Mouse (Mus musculus): ENCODE data around the gene Camta2.

Gene Camta2

DNA sequence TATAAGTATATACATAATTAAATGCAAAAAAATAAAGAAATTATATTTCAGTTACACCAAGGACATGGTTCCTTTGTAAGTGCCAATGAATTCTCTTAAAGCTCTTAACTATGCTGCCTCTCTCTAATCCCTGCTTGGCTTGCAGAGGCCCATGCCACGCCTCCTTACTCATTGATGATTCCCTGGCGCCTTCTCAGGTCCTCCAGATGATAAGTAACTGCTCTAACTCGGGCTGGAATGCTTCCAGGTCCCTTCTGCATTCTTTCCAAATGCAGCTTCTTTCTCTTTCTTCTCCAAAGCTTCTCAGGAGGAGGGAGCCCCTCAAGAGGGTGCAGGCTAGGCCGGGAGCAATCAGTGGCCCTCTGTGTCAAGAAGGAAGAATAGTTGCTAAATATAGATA is 1.7 kb upstream of the Camta2 start:
- no peak for DNase-seq

DNA sequence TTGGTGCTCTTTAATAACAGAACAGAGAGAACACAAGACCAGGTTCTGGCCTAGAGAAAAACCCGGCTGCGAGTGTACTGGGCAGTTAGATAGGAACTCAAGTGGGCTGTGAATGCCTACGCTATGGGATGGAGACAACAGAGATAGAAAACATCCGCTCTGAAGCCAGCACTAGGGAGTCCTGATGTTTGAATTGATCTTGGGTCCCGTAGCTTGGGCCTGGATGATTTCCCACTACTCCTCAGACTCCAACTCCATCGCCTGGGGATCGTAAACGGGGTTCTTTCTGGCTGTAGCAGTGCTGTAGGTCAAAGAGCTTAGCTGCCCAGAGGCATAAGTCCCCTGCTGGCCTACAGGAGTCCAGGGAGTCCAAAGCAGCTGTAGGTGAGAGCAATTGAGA is 467 bp upstream of the Camta2 start:
- no peak for DNase-seq

DNA sequence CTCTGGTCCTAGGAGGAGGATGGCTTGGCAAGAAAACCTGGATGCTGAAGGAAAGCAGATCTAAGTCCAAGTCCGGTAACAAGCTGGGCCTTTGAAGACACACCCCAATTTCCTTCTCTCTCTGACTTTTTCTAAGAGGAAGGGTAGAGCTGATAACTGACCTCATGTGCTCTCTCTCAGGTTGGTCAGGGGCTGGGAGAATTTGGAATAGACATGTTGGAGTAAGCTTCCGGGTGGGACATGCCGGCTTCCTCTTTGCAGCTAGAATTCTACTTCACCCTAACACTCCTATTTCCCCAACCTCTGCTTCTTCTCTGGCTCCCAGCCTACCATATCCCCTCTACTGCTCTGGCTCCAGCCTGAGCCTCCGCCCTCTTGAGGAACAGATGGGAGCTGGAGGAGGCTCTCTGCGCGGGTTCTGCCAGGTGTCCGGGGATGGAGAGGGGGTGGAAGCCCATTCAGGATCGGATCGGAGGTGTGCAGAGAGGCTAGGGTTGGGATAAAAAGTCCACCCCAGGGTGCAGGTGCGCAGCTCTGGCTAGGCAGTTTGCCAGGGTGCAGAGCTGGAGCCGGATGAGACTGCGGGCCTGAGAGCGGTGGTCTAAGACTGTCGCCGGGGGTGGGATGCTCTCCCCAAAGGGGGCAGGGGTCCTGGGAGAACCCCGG is 871 bp downstream of the Camta2 start:
- DNase-seq, result peak; percentile 69

DNA sequence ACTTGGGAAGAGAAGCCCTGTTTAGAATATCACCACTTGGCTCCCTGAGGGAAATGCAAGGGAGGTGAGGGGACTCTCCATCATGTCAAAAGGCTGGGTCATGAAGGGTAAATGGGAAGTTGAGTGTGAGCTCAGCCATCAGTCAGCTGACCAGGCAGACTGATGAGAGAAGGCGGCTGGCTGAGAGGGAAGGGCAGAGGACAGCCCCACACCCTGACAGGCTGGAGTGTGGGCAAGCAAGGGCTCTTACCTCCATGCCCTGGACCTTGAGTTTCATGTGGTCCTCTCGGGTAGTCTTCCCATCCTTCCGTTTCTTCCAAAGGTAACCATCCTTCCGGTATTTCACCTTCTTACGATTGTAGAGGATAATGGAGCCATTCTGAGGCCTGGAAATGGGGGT is 4.3 kb downstream of the Camta2 start:
- DNase-seq, result no peak

DNA sequence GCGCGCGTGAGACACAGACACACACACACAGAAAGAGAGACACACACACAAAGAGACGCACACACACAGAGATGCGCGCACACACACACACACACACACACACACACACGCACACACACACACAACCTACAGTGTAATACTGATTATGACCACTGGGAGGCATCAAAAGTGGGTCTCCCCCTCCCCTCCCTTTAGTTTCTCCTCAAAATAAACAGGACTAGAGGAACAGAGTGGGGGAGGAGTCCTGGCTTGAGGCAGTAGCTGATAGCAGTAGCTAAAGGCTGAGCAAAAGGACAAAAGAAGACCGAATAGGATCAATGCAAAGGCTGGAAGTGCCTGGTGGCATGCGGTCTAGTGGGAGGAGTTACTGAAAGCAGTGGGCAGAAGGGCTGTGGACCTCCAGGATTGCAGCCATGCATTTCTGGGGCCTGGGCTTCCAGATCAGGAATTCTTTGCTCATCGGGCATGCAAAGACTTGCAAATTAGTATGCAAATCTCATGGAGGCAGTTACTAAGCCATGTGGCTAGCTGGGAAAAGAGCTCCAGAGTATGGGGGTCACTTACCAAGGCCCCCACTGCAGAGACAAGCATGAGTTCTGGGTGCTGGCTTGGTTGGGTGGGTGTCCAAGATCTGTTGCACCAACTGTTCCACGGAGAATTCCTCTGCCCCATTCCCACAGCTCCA is 5.9 kb downstream of the Camta2 start:
- DNase-seq, result no peak

DNA sequence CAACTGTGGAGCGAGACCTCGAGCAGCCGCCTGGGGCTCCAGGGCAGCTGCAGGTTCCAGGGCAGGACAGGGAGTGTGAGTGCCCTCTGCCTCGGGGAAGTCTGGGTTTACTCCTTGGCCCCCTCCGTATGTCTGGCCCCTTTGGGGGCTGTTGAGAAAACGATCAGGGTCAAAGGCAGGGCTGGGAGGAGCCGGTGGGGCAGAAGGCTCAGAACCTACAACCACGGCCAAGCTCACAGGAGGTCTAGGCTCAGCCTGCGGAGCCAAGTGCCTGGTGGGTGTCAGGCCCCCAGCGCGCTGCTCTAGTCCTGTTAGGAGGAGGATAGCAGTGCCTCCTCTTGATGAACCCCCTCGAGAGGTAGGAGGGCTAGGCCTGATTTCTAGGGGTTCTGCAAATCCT is 6.7 kb downstream of the Camta2 start:
- DNase-seq, result no peak

DNA sequence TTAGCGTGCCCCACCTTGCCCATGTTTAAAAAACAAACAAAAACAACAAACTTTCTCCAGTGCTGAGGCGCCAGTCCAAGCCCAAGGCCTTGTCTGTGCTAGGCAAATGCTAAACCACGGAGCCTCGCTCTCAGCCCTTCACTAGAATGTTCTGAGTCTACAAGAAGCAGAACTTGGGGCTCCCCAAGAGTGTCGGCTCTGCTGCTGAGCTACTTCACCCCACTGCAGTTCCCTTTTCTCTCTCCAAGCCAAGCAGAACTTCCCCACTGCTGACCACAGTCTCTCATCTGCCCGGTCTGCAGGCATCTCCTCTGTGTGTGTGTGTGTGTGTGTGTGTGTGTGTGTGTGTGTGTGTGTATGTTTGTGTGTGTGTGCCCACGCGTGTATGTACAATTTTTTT is 8.0 kb downstream of the Camta2 start:
- DNase-seq, result no peak

DNA sequence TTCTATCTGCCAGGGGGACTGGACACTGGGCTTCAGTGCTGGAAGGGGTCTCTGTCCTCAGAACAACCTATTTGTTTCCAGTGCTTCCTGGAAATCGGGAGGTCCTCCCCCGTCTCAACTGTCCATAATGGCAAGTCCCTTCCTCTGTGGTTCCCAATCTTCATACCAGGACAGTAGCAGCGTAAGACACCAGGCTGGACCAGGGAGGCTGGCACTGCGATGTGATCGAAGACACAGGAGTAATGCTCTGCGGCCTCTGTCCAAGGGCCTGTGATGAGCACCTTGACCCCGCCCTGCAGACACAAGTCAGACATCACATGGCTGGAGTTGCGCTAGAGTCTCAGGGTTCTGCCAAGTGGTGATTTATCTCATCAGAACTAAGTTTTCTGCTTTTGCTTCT is 8.5 kb downstream of the Camta2 start:
- no peak for DNase-seq

DNA sequence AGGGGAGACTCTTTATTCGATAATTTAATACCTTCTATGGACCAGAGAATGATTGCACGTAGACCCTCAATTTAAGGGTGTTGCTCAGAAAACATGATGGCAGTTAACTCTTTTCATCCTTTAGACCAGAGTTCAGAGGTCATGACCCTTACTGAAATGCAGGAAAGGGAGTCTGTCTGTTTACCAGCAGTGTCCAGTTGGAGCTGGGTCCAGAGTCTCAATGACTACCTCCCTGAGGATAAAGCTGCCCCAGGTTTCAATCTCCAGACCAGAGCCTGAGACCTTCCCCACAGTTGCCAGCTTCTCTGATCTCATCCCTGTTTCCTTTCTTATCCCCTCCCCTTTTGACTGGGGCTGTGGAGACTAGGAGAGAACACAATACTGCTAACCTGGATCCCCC is 9.3 kb downstream of the Camta2 start:
- no peak for DNase-seq

DNA sequence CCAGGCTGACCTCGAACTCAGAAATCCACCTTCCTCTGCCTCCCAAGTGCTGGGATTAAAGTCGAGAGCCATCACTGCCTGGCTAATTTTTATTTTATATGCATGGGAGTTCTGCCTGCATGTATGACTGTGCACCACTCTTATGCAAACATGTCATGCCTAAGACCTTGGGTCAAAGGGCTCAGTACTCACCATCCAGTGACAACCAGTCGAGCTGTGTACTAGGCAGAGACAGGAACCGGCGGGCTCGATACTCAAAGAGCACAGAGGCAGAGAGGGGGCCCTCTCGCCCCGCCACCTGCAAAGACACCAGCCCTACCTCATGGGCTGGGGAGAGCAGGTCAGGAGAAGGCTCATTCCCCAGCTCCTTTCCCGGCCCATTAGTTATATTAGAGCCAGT is 9.8 kb downstream of the Camta2 start:
- no peak for DNase-seq

DNA sequence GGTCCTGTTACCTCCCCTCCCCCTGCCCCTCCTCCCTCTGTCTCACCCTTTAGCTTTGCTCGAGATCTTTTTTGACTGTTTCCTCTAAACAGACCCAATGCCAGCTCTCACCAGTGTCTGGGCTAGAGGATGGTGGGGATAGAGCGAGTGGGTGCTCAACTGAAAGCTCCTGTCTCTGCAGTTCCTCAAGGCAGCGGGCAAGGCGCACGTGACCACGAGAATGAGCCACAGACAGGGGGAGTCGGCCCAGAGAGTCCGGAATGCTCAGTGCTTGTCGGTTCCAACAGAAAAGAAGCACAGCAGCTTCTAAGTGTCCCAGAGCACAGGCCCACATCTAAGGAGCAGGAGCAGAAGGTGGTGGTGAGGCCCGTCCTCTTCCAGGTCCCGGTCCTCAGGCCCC is 13.4 kb downstream of the Camta2 start:
- no peak for DNase-seq

DNA sequence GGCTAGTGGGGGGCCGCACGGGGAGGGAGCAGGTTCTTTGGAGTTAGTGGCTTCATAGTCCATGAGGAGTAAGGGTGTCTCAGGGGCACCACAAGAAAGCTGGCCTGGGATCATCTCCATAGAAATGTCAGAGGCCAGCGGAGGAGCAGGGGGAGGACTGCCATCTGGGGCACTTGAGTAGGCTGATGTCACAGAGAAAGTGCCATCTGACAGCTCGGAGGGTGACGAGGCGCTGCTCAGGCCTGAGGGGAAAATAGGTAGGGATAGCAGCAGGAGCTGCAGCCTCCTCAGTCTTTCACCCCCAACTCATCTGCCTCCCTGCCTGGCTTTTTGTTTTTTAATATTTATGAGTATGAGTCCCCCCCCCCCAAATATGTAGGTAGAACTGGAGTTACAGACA is 13.9 kb downstream of the Camta2 start:
- DNase-seq, result no peak

DNA sequence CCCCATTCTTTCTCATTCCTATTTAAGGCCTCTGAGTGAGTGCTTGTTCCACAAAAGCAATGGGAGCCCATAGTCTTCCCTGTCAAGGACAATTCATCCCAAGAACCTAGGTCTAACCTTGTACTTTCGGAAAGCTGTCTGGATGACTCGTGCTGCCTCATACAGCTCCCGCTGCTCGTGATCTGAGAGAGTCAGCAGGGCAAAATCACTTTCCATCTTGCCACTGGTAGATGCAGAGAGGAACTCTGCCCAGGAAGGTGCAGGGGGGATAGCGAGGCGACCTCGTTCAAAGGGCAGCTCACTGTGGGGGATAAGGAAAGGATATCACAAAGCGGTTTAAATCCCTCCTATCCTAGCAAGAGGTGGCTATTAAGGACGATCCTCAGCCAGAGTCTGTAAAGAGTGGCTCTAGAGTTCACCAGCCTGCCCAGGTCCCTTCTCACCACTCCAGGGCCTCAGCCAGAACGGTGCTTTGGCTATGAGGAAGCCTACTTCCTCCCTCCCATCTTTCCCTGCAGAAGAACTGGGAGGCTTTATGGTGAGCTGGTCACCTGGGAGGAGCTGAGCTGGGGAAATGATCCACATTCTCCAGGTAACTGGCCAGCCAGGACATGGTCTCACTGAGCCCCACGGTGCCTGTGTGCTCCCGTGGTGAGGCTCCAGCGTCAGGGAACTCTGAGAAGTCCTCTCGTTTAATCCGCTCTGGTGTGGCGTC is 16.4 kb downstream of the Camta2 start:
- no peak for DNase-seq

DNA sequence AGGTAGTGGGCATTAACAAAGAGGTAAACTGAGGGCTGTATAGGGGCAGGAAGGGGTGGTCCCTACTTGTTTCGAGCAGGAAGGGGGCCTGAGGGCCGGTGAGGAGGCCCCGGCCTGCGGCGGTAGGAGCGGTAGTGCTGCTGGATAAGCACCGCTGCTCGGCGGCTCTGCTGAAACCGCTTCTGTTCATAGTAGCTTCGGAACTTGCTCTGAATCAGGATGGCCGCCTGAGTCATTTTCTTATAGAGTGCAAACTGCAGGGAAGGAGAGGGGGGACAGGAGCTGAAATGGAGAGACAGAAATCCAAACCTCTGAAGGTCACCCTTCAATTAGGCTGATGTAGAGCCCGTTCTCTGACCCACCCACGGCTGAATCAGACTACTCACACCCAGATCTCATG is 17.4 kb downstream of the Camta2 start:
- no peak for DNase-seq

DNA sequence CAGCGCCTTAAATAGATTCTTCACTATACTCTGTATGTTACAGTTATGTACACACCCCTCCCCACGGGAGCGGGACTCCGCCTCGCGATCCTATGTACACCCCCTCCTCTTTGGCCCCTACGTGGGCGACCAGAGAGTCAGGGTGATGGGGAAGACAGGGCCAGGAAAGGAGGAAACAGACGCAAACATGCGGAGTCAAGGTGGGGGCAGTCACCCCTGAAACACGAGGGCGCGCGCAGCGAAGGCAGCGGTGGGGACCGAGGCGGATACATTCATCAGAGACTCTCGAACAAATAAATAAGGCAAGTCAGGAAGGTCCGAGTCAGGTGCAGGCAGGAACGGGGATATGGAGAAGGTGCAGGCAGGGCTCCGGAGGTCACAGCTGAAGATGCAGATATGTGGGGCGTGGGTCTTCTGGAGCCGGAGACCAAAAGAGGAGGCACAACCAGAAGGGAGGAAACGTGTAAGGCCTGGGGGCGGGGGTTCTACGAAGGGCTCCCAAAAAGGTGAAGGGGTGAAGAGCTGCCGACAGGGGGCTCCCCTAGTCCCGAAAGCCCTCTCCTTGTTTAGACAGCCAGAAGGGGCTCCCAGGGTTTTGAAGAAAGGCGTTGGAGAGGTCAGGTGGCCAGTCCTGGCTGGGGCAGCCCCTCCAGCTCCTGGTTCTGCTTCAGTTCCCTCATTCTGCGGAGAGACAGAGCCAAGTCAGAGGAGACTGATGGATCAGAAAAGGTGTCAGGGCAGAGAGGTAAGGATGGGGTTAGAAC is 18.1 kb downstream of the Camta2 start:
- peak; percentile 76 for DNase-seq

DNA sequence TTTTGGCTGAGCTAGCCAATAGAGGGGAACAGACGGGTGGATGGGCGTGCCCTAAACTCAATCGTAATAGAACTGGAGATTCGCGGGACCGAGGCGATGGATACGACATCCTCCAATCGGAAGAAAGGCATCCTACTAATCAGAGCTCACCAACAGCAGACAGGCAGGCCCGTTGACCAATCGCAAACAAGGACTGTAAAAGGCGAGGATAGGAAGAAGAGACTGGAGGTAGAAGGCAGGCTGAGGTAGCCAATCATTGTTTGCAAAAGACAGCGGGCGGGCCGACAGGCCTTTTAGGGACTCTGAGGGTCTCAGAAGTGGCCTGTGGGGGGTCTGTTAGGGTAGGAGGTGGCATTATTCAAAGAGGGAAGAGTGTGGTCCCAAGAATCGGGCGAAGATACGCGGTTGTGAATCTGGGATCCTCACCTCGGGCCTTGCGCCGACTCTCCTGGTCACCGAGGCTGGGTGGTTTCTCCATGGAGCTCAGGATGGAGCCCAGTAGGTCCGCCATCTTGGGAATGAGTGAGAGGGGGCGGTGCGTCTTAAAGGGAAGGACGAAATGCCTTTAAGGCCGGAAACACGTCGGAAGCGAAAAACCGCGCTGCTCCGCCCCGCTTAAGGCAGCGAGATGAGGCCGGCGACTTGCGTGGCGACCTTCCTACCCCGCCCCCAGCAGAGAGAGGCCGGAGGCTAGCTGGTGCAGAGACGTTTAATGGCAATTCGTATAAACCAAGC is 19.0 kb downstream of the Camta2 start, which contains the start of gene Spag7:
Spag7 (minus strand) TSS at position 646 of the 735 bp plus-strand sequence.
- peak; percentile 96 for DNase-seq

DNA sequence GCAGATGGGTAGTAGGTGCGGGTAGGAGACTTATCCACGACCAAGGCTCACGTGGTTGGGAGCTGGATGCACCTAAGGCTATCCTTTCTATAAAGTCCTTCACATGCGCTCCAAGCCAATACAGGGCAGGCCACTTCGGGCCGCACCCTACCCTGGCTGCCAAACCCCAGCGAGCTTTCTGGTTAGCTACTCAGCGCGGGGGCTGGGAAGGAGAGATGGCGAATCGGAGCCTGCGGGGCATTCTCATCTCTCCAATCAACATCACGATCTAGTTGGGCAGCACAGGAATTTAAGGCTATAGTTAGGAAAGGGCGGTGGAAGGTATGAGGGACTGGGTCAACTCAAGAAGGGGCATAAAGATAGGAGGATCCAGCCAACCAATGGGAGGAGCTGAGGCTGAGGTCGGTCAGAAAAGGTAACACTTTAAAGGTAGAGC is 19.6 kb downstream of the Camta2 start:
- no peak for DNase-seq

DNA sequence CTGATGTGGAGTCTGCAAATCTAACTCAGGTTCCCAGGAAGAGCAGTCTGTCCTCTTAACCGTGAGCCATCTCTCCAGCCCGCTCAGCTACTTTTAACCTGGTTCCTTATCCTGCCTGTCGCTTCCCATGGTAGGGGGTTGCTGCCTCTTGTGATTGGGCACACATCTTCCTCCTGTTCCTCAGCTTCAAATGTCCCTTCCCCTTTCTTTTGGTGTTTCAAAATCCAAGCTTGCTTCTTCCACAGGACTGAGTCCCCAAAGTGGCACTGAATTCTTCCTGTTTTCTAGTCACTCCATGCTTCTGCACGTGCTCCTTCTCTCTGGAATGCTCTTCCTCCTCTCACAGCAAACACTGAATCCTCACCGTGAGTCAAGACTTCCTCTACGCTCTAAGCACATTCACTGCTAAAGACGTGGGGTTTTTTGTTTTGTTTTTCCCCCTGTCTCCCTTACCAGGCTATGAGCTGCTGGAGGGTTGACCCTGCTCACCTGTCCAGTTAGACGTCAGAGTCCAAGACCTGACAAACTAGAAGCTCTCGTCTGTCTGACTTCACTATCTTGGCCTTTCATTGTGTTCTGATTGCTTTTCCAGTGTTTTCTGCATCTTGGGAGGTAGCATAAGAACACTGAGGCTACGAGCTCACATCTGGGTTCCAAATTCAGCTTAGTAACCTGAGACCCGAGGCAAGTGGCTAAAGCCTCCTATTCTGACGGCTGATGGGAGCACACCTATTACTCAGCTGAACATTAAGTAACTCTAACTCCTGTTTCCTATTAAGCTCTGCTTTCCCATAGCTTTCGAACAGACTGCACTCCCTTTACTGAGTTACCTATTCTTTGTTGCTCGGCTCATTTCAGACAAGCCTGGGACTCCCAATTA is 20.4 kb downstream of the Camta2 start:
- no peak for DNase-seq

DNA sequence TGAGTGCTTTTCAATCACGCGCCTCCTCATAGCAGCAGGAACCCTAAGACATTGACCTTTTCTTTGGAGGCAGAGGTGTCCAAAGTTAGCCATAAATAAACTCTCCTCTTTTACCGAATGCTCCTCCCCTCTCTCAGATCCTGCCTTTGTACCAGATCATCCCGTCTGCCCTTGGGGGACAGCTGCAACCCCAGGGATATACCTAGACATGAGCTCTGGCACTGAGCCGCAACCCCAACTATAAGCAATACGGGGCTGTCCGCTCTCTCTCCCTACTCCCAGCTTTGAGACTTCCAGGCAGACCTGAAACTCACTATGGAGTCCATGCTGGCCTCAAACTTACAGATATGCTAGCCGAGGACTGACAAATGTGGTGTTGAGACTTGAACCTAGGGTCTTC is 21.2 kb downstream of the Camta2 start:
- no peak for DNase-seq

DNA sequence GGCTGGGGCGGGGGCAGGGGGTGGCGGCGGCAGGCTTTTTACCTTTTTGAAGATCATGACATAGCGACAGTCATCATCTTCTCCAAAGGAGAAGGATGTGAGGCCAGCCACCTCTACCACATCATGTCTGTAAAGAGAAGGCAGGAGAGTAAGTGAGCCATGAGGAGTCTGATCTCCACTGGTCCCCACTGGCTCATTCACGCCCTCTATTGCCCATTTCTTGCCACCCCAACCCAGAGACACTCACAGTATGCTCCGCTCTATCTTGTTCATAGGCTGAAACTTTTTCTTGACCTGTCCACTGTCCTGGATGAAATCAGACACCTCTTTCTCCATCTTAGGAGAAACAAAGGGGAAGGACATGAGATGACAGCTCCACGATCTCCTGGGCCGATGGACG is 23.2 kb downstream of the Camta2 start:
- DNase-seq, result no peak

DNA sequence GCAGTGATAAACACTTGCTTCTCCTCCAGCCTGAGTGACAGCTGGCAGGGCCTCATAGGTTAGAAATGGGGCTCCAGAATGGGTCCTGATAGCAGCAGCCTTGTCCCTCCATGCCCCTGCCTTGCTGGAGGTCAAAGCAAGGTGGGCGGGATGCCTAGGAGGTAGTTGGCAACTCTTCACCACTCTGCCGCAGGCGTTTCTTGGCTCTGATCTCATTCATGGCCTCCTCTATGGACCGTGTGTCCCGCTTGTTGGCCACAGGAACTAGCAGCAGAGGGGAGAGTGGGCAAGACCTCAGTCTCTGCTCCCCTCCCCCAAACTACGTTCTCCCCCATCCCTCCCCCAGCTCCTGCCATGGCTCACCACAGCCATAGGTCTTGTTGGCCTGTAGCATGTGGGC is 23.9 kb downstream of the Camta2 start:
- no peak for DNase-seq

DNA sequence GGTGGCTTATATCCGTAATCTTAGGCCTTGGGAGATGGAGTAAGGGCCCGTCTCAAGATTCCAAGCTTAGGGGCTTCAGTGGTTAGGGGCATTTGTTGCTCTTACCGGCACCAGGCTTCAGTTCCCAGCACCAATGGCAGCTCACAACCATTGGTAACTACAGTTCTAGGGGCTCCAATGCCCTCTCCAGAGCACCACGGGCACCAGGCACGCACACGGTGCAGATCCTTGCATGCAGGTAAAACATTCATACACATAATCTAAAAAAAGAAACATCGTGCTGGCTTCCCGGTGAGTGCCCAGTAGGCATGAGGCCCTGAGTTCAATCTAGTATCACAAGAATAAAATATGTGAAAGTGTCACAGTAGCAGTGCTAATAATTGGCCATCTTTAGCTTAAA is 24.8 kb downstream of the Camta2 start:
- DNase-seq, result no peak
